ENCODE assay signal across 8 mouse cellular contexts in genomic region chr7:35585191-35586054, GRCm38 (mm10). TPM values are rescaled to one million over a fixed set of nuclear protein-coding genes. Genes with fewer than 3 reads are reported as not detected.
DNase-seq lines count a peak whose midpoint lies in the region; ATAC-seq and TF ChIP-seq lines count a peak whose summit lies in the region.

Rgs9bp (minus strand) TSS chr7:35585582.

- H3K9me3 ChIP-seq in intestine, embryonic 16.5 days (ENCODE audit: control insufficient read depth, low read length): no peaks in the 10 kb centered on the region
- no peaks in the 10 kb centered on the region for H3K9me3 ChIP-seq in neural tube, embryonic 15.5 days (replicated peaks)

- peaks cover 24% of the 10 kb centered on the region for H3K27me3 ChIP-seq in intestine, embryonic 16.5 days (replicated peaks; ENCODE audit: control insufficient read depth, insufficient read depth, low read length)
- H3K27me3 ChIP-seq in neural tube, embryonic 15.5 days (replicated peaks): peaks cover 42% of the 10 kb centered on the region

- peak; percentile 85 for ATAC-seq in intestine, embryonic 16.5 days
- peak; percentile 58 for ATAC-seq in neural tube, embryonic 15.5 days (ENCODE audit: low FRiP score)

- H3K9ac ChIP-seq in intestine, embryonic 16.5 days (ENCODE audit: low read depth, low read length): peak within 1 kb of the TSS; percentile 81
- peak within 1 kb of the TSS; percentile 84 for H3K9ac ChIP-seq in neural tube, embryonic 15.5 days (replicated peaks)

- peak within 1 kb of the TSS; percentile 90 for H3K4me2 ChIP-seq in intestine, embryonic 16.5 days (ENCODE audit: low read depth, low read length)
- H3K4me2 ChIP-seq in neural tube, embryonic 15.5 days: peak within 1 kb of the TSS; percentile 100

- under 1% methylated on average over 45 of the region's 45 CpGs for WGBS in intestine, embryonic 16.5 days
- 1% methylated on average over 45 of the region's 45 CpGs for WGBS in lung, adult 2 months
- WGBS in neural tube, embryonic 15.5 days: under 1% methylated on average over 45 of the region's 45 CpGs

- peak; percentile 27 to 40 for DNase-seq in adrenal gland, adult 18-20 months (ENCODE audit: low spot score in 2 of 2)
- no peak for DNase-seq in adrenal gland, adult 8-10 months
- peak; percentile 42 for DNase-seq in cerebellum, adult 9-11 months
- peak; percentile 54 for DNase-seq in gastrocnemius, postnatal 25 days
- peak; percentile 47 for DNase-seq in lung, adult 2 months
- peak; percentile 48 to 57 for DNase-seq in thymus, postnatal 36 days

- TF ChIP-seq CTCF in lung, adult 2 months (IDR thresholded peaks at IDR 0.05; ENCODE audit: insufficient read depth, low read length): no peak

- TF ChIP-seq POLR2A in lung, adult 2 months (IDR thresholded peaks at IDR 0.05; ENCODE audit: borderline replicate concordance, extremely low read depth, low read depth, low read length): 0 out of 2 replicates have a peak, but pooled peaks have one; percentile 9

- peaks cover 17% of the 10 kb centered on the region for H3K4me1 ChIP-seq in intestine, embryonic 16.5 days (ENCODE audit: control insufficient read depth, insufficient read depth, low read length)
- H3K4me1 ChIP-seq in lung, adult 2 months (ENCODE audit: control insufficient read depth, insufficient read depth, low read length): peaks cover 9% of the 10 kb centered on the region
- peaks cover 31% of the 10 kb centered on the region for H3K4me1 ChIP-seq in neural tube, embryonic 15.5 days

- peak within 1 kb of the TSS; percentile 57 for H3K27ac ChIP-seq in intestine, embryonic 16.5 days (ENCODE audit: low read length)
- peak within 1 kb of the TSS; percentile 78 for H3K27ac ChIP-seq in neural tube, embryonic 15.5 days (replicated peaks)

- peak within 1 kb of the TSS; percentile 76 for H3K4me3 ChIP-seq in intestine, embryonic 16.5 days (ENCODE audit: low read length)
- peak within 1 kb of the TSS; percentile 89 for H3K4me3 ChIP-seq in lung, adult 2 months (replicated peaks; ENCODE audit: extremely low read depth, low read depth, low read length)
- peak within 1 kb of the TSS; percentile 89 for H3K4me3 ChIP-seq in neural tube, embryonic 15.5 days (replicated peaks)

- H3K36me3 ChIP-seq in intestine, embryonic 16.5 days (ENCODE audit: control insufficient read depth, insufficient read depth, low read length): no peaks in the 10 kb centered on the region
- H3K36me3 ChIP-seq in neural tube, embryonic 15.5 days: no peaks in the 10 kb centered on the region

RNA-seq across cellular contexts. Expression of gene Rgs9bp, which starts in this region (rescaled TPM):
- total RNA-seq in adrenal gland, adult 18-20 months (2021): under 1 TPM; 0.29 to 0.30 TPM
- total RNA-seq in adrenal gland, adult 8-10 months (2022): under 1 TPM; 0.11 to 0.24 (median 0.18) TPM
- under 1 TPM; 0.05 to 0.43 TPM for total RNA-seq in gastrocnemius, postnatal 25 days (2021)
- 0.04 and 0.09 TPM in 2 replicates for polyA plus RNA-seq in intestine, embryonic 16.5 days (2015; fragmentation: Nextera tagmentation; extraction: Ambion mirVana)
- polyA plus RNA-seq in lung, adult 2 months (2012; rRNA removed): 0.06 and 0.11 TPM in 2 replicates
- polyA plus RNA-seq in neural tube, embryonic 15.5 days (2015; fragmentation: Nextera tagmentation; extraction: Ambion mirVana): 0.14 and 0.17 TPM in 2 replicates

Comparison
In these comparisons a context has a peak if more than half of its experiments do, and no peak if none do; other contexts are left out.
1. Peak in DNase-seq in adrenal gland, adult 18-20 months; RNA of the gene not detected or under 1 TPM.
2. Peak in DNase-seq in gastrocnemius, postnatal 25 days; RNA of the gene not detected or under 1 TPM.
3. Peak in ATAC-seq, H3K4me3 ChIP-seq, H3K27ac ChIP-seq, H3K9ac ChIP-seq and H3K4me2 ChIP-seq in intestine, embryonic 16.5 days; RNA of the gene not detected or under 1 TPM.
4. Peak in DNase-seq and H3K4me3 ChIP-seq in lung, adult 2 months; RNA of the gene not detected or under 1 TPM.
5. Peak in ATAC-seq, H3K4me3 ChIP-seq, H3K27ac ChIP-seq, H3K9ac ChIP-seq and H3K4me2 ChIP-seq in neural tube, embryonic 15.5 days; RNA of the gene not detected or under 1 TPM.